Mouse (Mus musculus): ENCODE results near the gene Gm19668.
"Not testable (repeated sequence)": the region's sequence is repeated elsewhere in the genome, so short reads cannot be mapped to it uniquely, and the experiment has no call there.

DNA sequence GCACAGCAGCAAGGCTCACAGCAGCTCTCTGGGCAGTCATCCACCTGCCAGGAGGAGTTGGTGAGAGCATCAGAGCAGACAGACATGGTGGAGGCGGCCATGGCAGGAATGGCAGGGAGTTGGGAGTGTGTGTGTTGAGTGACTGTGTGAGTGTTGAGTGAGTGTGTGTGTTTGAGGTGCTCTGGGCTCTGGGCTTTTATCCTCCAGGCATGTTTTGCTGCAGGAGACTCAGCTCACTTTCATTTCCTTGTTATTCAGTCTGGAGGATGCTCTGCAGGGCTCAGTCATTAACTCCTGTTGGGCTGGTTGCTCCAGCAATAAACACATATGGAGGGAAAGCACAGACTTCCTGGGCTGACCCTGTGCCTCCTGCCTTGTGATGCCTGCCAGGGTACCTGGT lies 22.1 kb downstream of the Gm19668 start, which contains the start of gene Gm7138:
- TF ChIP-seq EP300, CTCF (IDR thresholded peaks at IDR 0.05; ENCODE audit: low read depth): not testable (repeated sequence)
